Mouse (Mus musculus) liver, adult 10 weeks (tissue): ENCODE results near the gene Zscan18. TPM values are rescaled to one million over a fixed set of nuclear protein-coding genes. Genes with fewer than 3 reads are reported as not detected.

ENCODE experiments used
- polyA plus RNA-seq: library from polyadenylated mRNA; stranded (reverse); fragments of 350-450 nt; fragmentation: Illumina TruSeq; extraction: RNeasy Lipid Tissue Mini Kit (QIAGEN cat#74804); gene quantifications from one replicate; pipeline ENCODE4 v1.2.3, GENCODE M21; 2014; ENCODE audit warnings: low read depth, low replicate concordance

Gene Zscan18
- polyA plus RNA-seq, result 0.45 TPM

GRCm38 (mm10) chr7:12802866-12803726, at the start of gene Zscan18:
TSS of gene Zscan18 (minus strand) at chr7:12803635.

GRCm38 (mm10) chr7:12834162-12835120, 31.0 kb upstream of the Zscan18 start, which contains the start of gene Zfp110:
TSS of gene Zfp110 (plus strand) at chr7:12834761.

GRCm38 (mm10) chr7:12818521-12819295, 15.3 kb upstream of the Zscan18 start, which contains the start of gene Zfp329:
TSS of gene Zfp329 (minus strand) at chr7:12818858.

GRCm38 (mm10) chr7:12734904-12735303, 68.5 kb downstream of the Zscan18 start, which contains the start of gene Vmn2r56:
TSS of gene Vmn2r56 (minus strand) at chr7:12735004.

Other genes with a start within 250 kb of the Zscan18 start
- not detected for gene Vmn2r53, start 194.8 kb downstream of the Zscan18 start, polyA plus RNA-seq
- gene Vmn2r54, start 163.3 kb downstream of the Zscan18 start, polyA plus RNA-seq, result not detected
- gene Vmn2r55, start 118.6 kb downstream of the Zscan18 start, polyA plus RNA-seq, result not detected
- gene Vmn2r56, start 68.6 kb downstream of the Zscan18 start, polyA plus RNA-seq, result not detected
- 7.7 TPM for gene Zfp329, start 15.2 kb upstream of the Zscan18 start, polyA plus RNA-seq
- gene Zfp110, start 31.1 kb upstream of the Zscan18 start, polyA plus RNA-seq, result 24.1 TPM
- gene Zfp128, start 77.5 kb upstream of the Zscan18 start, polyA plus RNA-seq, result 2.3 TPM
- 2.5 TPM for gene Zscan22, start 94.2 kb upstream of the Zscan18 start, polyA plus RNA-seq
- gene Rps5, start 118.7 kb upstream of the Zscan18 start, polyA plus RNA-seq, result 23.2 TPM
- not detected for gene Rnf225, start 123.8 kb upstream of the Zscan18 start, polyA plus RNA-seq
- 1.6 TPM for gene Zfp324, start 162.2 kb upstream of the Zscan18 start, polyA plus RNA-seq
- gene Zfp446, start 174.2 kb upstream of the Zscan18 start, polyA plus RNA-seq, result 1.9 TPM
- 181 TPM for gene Slc27a5, start 194.6 kb upstream of the Zscan18 start, polyA plus RNA-seq
- 18.0 TPM for gene Trim28, start 195.5 kb upstream of the Zscan18 start, polyA plus RNA-seq
- gene Zbtb45, start 206.4 kb upstream of the Zscan18 start, polyA plus RNA-seq, result 0.24 TPM
- 78.1 TPM for gene Chmp2a, start 231.2 kb upstream of the Zscan18 start, polyA plus RNA-seq
- gene Ube2m, start 234.6 kb upstream of the Zscan18 start, polyA plus RNA-seq, result 30.5 TPM